In the genomic region with DNA sequence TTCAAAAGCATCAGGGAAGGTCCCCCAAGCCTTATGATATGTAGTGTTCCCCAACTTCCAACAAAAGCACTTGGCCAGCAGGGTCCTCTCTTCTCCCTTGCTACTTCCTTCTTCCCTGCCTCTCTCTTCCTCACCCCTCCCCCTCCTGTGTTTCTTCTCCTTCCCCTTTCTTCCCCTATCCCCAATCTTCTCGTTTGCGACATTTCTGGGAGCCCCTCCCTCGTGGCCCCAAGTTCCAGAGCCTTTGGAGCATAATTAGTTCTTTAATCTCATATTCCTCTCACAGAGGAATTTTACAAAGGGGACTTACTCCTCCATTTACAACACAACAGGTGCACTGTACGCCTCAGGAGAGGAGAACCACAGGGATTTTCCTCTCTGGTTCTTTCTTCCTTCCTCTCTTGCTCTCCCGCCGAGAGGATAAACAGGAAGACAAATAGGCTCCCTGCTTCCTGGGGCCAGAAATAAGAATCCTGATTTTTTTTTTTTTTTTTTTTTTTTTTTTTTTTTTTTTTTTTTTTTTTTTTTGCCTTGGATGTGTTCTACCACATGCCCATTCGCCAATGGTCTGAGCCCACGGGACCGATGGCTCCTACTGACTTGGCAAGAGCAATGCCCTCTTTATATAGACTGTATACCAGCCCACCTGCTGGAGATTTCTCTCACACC, we compare ENCODE assay signal across 7 mouse cellular contexts.
DNase-seq lines count a peak whose midpoint lies in the region; ATAC-seq and TF ChIP-seq lines count a peak whose summit lies in the region.

No protein-coding gene starts in this region.

- peaks cover 3% of the 10 kb centered on the region; the same call in 1 of the 2 replicates for H3K4me1 ChIP-seq in brown adipose tissue, adult 24 weeks (ENCODE audit: control insufficient read depth, insufficient read depth, insufficient read length, low read length)
- H3K4me1 ChIP-seq in forebrain, embryonic 14.5 days (ENCODE audit: control insufficient read depth, insufficient read depth, low read length): peaks cover 8% of the 10 kb centered on the region; the same call in 1 of the 2 replicates
- H3K4me1 ChIP-seq in limb, embryonic 14.5 days (ENCODE audit: control insufficient read depth, insufficient read depth, low read length): no peaks in the 10 kb centered on the region
- H3K4me1 ChIP-seq in midbrain, embryonic 16.5 days (ENCODE audit: control insufficient read depth, insufficient read depth, low read length): peaks cover 14% of the 10 kb centered on the region
- H3K4me1 ChIP-seq in cerebellum, adult 2 months (ENCODE audit: control insufficient read depth, insufficient read depth, low read length): peaks cover 5% of the 10 kb centered on the region; the same call in 1 of the 2 replicates

- no peak for DNase-seq in forebrain, embryonic 14.5 days (ENCODE audit: low spot score)
- DNase-seq in limb, embryonic 14.5 days (ENCODE audit: low spot score): no peak
- DNase-seq in cerebellum, adult 2 months: no peak
- no peak for DNase-seq in cerebellum, adult 9-11 months
- no peak for DNase-seq in adrenal gland, postnatal 25 days

- peak overlapping the region; percentile 37 for H3K4me2 ChIP-seq in forebrain, embryonic 14.5 days (ENCODE audit: low read length)
- H3K4me2 ChIP-seq in limb, embryonic 14.5 days (replicated peaks; ENCODE audit: low read depth, low read length, severe bottlenecking): peak overlapping the region; percentile 36
- peak overlapping the region; percentile 44 for H3K4me2 ChIP-seq in midbrain, embryonic 16.5 days (ENCODE audit: low read length)

- ATAC-seq in forebrain, embryonic 14.5 days: no peak
- ATAC-seq in limb, embryonic 14.5 days (ENCODE audit: low FRiP score, low read depth): no peak
- no peak for ATAC-seq in midbrain, embryonic 16.5 days

- no peaks in the 10 kb centered on the region for H3K27me3 ChIP-seq in forebrain, embryonic 14.5 days (replicated peaks; ENCODE audit: control insufficient read depth, insufficient read depth, low read length)
- H3K27me3 ChIP-seq in limb, embryonic 14.5 days (ENCODE audit: control insufficient read depth, insufficient read depth, low read length): no peaks in the 10 kb centered on the region
- H3K27me3 ChIP-seq in midbrain, embryonic 16.5 days (ENCODE audit: control insufficient read depth, insufficient read depth, low read depth, low read length): no peaks in the 10 kb centered on the region
- H3K27me3 ChIP-seq in cerebellum, adult 2 months (ENCODE audit: control insufficient read depth, insufficient read depth, low read length): no peaks in the 10 kb centered on the region

- no peak overlapping the region for H3K27ac ChIP-seq in brown adipose tissue, adult 24 weeks (replicated peaks; ENCODE audit: low read depth, low read length)
- no peak overlapping the region for H3K27ac ChIP-seq in forebrain, embryonic 14.5 days (ENCODE audit: low read depth, low read length)
- H3K27ac ChIP-seq in limb, embryonic 14.5 days (replicated peaks; ENCODE audit: low read depth, low read length): no peak overlapping the region
- no peak overlapping the region for H3K27ac ChIP-seq in midbrain, embryonic 16.5 days (ENCODE audit: low read length)
- H3K27ac ChIP-seq in cerebellum, adult 2 months (ENCODE audit: insufficient read depth, low read length): no peak overlapping the region

- no peak for TF ChIP-seq CTCF in cerebellum, adult 2 months (IDR thresholded peaks at IDR 0.05; ENCODE audit: borderline replicate concordance, insufficient read depth, low read depth, low read length)

- WGBS in forebrain, embryonic 14.5 days: 11% methylated on average over 9 of the region's 9 CpGs
- 14% methylated on average over 9 of the region's 9 CpGs for WGBS in limb, embryonic 14.5 days
- WGBS in midbrain, embryonic 16.5 days: 8% methylated on average over 9 of the region's 9 CpGs
- 32% methylated on average over 9 of the region's 9 CpGs for WGBS in cerebellum, adult 2 months

- no peaks in the 10 kb centered on the region for H3K9me3 ChIP-seq in forebrain, embryonic 14.5 days (replicated peaks; ENCODE audit: control insufficient read depth, low read length)
- H3K9me3 ChIP-seq in limb, embryonic 14.5 days (ENCODE audit: control insufficient read depth, low read length): no peaks in the 10 kb centered on the region
- H3K9me3 ChIP-seq in midbrain, embryonic 16.5 days (replicated peaks; ENCODE audit: control insufficient read depth, low read length, poor library complexity, severe bottlenecking): no peaks in the 10 kb centered on the region

- H3K4me3 ChIP-seq in brown adipose tissue, adult 24 weeks (ENCODE audit: insufficient read depth, low read depth, low read length): peak overlapping the region; percentile 12; the same call in 1 of the 2 replicates
- no peak overlapping the region for H3K4me3 ChIP-seq in forebrain, embryonic 14.5 days (ENCODE audit: low read depth, low read length)
- H3K4me3 ChIP-seq in limb, embryonic 14.5 days (replicated peaks; ENCODE audit: low read length): peak overlapping the region; percentile 19
- no peak overlapping the region for H3K4me3 ChIP-seq in midbrain, embryonic 16.5 days (ENCODE audit: low read depth, low read length)
- H3K4me3 ChIP-seq in cerebellum, adult 2 months (replicated peaks; ENCODE audit: insufficient read depth, low read depth, low read length): no peak overlapping the region

- H3K36me3 ChIP-seq in forebrain, embryonic 14.5 days (ENCODE audit: control insufficient read depth, insufficient read depth, low read length): no peaks in the 10 kb centered on the region
- H3K36me3 ChIP-seq in limb, embryonic 14.5 days (ENCODE audit: control insufficient read depth, insufficient read depth, low read length): no peaks in the 10 kb centered on the region
- H3K36me3 ChIP-seq in midbrain, embryonic 16.5 days (ENCODE audit: control insufficient read depth, insufficient read depth, low read length): no peaks in the 10 kb centered on the region

- no peak for TF ChIP-seq POLR2A in limb, embryonic 14.5 days (IDR thresholded peaks at IDR 0.05; ENCODE audit: borderline replicate concordance, extremely low read depth, insufficient read depth, insufficient read length)
- TF ChIP-seq POLR2A in cerebellum, adult 2 months (IDR thresholded peaks at IDR 0.05; ENCODE audit: borderline replicate concordance, insufficient read depth, low read length): no peak

- H3K9ac ChIP-seq in forebrain, embryonic 14.5 days (ENCODE audit: low read length): no peak overlapping the region
- no peak overlapping the region for H3K9ac ChIP-seq in limb, embryonic 14.5 days (ENCODE audit: low read depth, low read length, severe bottlenecking)
- no peak overlapping the region for H3K9ac ChIP-seq in midbrain, embryonic 16.5 days (ENCODE audit: low read depth, low read length)

Comparison
In these comparisons a context has a peak if more than half of its experiments do, and no peak if none do; other contexts are left out.
1. H3K4me3 ChIP-seq: peak in brown adipose tissue, adult 24 weeks (single experiment) and limb, embryonic 14.5 days (single experiment); none in forebrain, embryonic 14.5 days (single experiment), midbrain, embryonic 16.5 days (single experiment) and cerebellum, adult 2 months (single experiment).
2. Peak in every context shown above with its lines, with median percentiles within 50 percentile points of each other: H3K4me2 ChIP-seq.